Mouse (Mus musculus) megakaryocyte, adult 5-6 weeks (primary cell): Measurements from ENCODE around the gene Morf4l1. TPM values are rescaled to one million over a fixed set of nuclear protein-coding genes. Genes with fewer than 3 reads are reported as not detected.
"Not testable (repeated sequence)": the region's sequence is repeated elsewhere in the genome, so short reads cannot be mapped to it uniquely, and the experiment has no call there.

Experiments
- ATAC-seq: 2 replicates; pipeline ENCODE4 v1.8.0; 2016; ENCODE audit warnings: mild to moderate bottlenecking, inconsistent platforms; ENCODE audit not compliant: poor library complexity, severe bottlenecking
- total RNA-seq, 2 experiments: library from RNA; stranded (forward) in 1 of 2; stranded (reverse) in 1 of 2; fragments of 153-499, 151-499 nt in 1 of 2; fragments of 221-1000, 200-1000 nt in 1 of 2; gene quantifications; 2 replicates each; pipeline versions ENCODE4 v1.2.3 to v1.2.4; 2015 to 2017

Morf4l1 gene
- total RNA-seq, 2 experiments from 2014 or later, result 148 to 341 TPM

GRCm38 (mm10) chr9:90068786-90069185, 45.8 kb downstream of the Morf4l1 start:
- ATAC-seq, result no peak

- peak; percentile 26; the same call in 1 of the 2 replicates for ATAC-seq
Measured at GRCm38 (mm10) chr9:90067341-90067740, 47.2 kb downstream of the Morf4l1 start.

- not testable (repeated sequence) for ATAC-seq
Measured at GRCm38 (mm10) chr9:90060932-90061331, 53.6 kb downstream of the Morf4l1 start.

- no peak for ATAC-seq
Measured at GRCm38 (mm10) chr9:90060574-90060875, 54.0 kb downstream of the Morf4l1 start.

- peak; percentile 74 for ATAC-seq
Measured at GRCm38 (mm10) chr9:90059828-90060573, 54.6 kb downstream of the Morf4l1 start.

GRCm38 (mm10) chr9:90056716-90057115, 57.9 kb downstream of the Morf4l1 start:
- no peak for ATAC-seq

GRCm38 (mm10) chr9:90055911-90056310, 58.7 kb downstream of the Morf4l1 start:
- ATAC-seq, result no peak

GRCm38 (mm10) chr9:90055409-90055808, 59.2 kb downstream of the Morf4l1 start:
- ATAC-seq, result no peak

- peak; percentile 97 for ATAC-seq
Measured at GRCm38 (mm10) chr9:90054371-90055145, 60.0 kb downstream of the Morf4l1 start.

- no peak for ATAC-seq
Measured at GRCm38 (mm10) chr9:90053852-90054251, 60.7 kb downstream of the Morf4l1 start, which contains the start of gene Ctsh. Ctsh (plus strand) TSS chr9:90054152.

- ATAC-seq, result no peak
Measured at GRCm38 (mm10) chr9:90047937-90048627, 66.5 kb downstream of the Morf4l1 start.

- no peak for ATAC-seq
Measured at GRCm38 (mm10) chr9:90045191-90045590, 69.4 kb downstream of the Morf4l1 start.

GRCm38 (mm10) chr9:90042906-90043305, 71.7 kb downstream of the Morf4l1 start:
- peak; percentile 100 for ATAC-seq

Other genes starting within 250 kb of the Morf4l1 start
- not detected in 2 replicates for gene Rasgrf1, start 204.9 kb downstream of the Morf4l1 start, total RNA-seq (2015)
- not detected in 2 replicates for gene Rasgrf1, start 204.9 kb downstream of the Morf4l1 start, total RNA-seq (2017)
- 677 and 692 TPM in 2 replicates for gene Ctsh, start 60.6 kb downstream of the Morf4l1 start, total RNA-seq (2015)
- 321 and 348 TPM in 2 replicates for gene Ctsh, start 60.6 kb downstream of the Morf4l1 start, total RNA-seq (2017)
- not detected in 2 replicates for gene Adamts7, start 48.3 kb upstream of the Morf4l1 start, total RNA-seq (2015)
- 0.24 TPM in 1 of 2 replicates, not detected in the other for gene Adamts7, start 48.3 kb upstream of the Morf4l1 start, total RNA-seq (2017)
- gene Tbc1d2b, start 156.0 kb upstream of the Morf4l1 start, total RNA-seq (2015), result 38.7 and 58.8 TPM in 2 replicates
- 42.1 and 44.6 TPM in 2 replicates for gene Tbc1d2b, start 156.0 kb upstream of the Morf4l1 start, total RNA-seq (2017)